Mouse (Mus musculus) central nervous system, embryonic 11.5 days (tissue): Measurements from ENCODE around the gene Rbp7. TPM values are rescaled to one million over a fixed set of nuclear protein-coding genes. Genes with fewer than 3 reads are reported as not detected.

Experiments used
- polyA plus RNA-seq: library from polyadenylated mRNA; depleted of rRNA; stranded (reverse); fragments of >200 nt; gene quantifications from 2 replicates; pipeline ENCODE4 v1.2.3, GENCODE M21; 2012; rRNA removed

The Rbp7 gene
- 0.24 TPM in 1 of 2 replicates, not detected in the other for polyA plus RNA-seq

GRCm38 (mm10) chr4:149454879-149455278 lies at the start of gene Rbp7:
Rbp7 (minus strand) TSS chr4:149454978.

GRCm38 (mm10) chr4:149485053-149485824 lies 30.5 kb upstream of the Rbp7 start, which contains the start of the genes Nmnat1 and Lzic:
Nmnat1 (minus strand) TSS chr4:149485202.
Lzic (plus strand) TSS chr4:149485229.

GRCm38 (mm10) chr4:149477078-149477477 lies 22.3 kb upstream of the Rbp7 start, which contains the start of gene Tmem274:
Tmem274 (plus strand) TSS chr4:149477378.

GRCm38 (mm10) chr4:149426325-149427199 lies 28.2 kb downstream of the Rbp7 start, which contains the start of gene Ube4b:
Ube4b (minus strand) TSS chr4:149426749.

Other genes starting within 250 kb of the Rbp7 start
- 84.2 and 87.8 TPM in 2 replicates for gene Kif1b, start 147.3 kb downstream of the Rbp7 start, polyA plus RNA-seq
- 91.4 and 116 TPM in 2 replicates for gene Ube4b, start 28.2 kb downstream of the Rbp7 start, polyA plus RNA-seq
- not detected in 2 replicates for gene Tmem274, start 22.4 kb upstream of the Rbp7 start, polyA plus RNA-seq
- gene Nmnat1, start 30.2 kb upstream of the Rbp7 start, polyA plus RNA-seq, result 10.7 and 13.0 TPM in 2 replicates
- 38.8 and 38.9 TPM in 2 replicates for gene Lzic, start 30.3 kb upstream of the Rbp7 start, polyA plus RNA-seq
- 35.4 and 40.5 TPM in 2 replicates for gene Ctnnbip1, start 63.3 kb upstream of the Rbp7 start, polyA plus RNA-seq
- gene Clstn1, start 131.5 kb upstream of the Rbp7 start, polyA plus RNA-seq, result 48.2 and 62.5 TPM in 2 replicates
- gene Pik3cd, start 247.6 kb upstream of the Rbp7 start, polyA plus RNA-seq, result 8.3 TPM in 2 replicates